Mouse (Mus musculus): ENCODE measurements around the gene Git2. TPM values are rescaled to one million over a fixed set of nuclear protein-coding genes. Genes with fewer than 3 reads are reported as not detected.

Git2 gene
- polyA plus RNA-seq, 1 experiment: 21.6 TPM

GRCm38 (mm10) chr5:114698044-114698746, 77.1 kb downstream of the Git2 start:
- H3K4me2 ChIP-seq (ENCODE audit: low read depth): no peak overlapping the region
- H3K36me3 ChIP-seq (ENCODE audit: control insufficient read depth, insufficient read depth): no peaks in the 10 kb centered on the region
- no peak overlapping the region for H3K4me3 ChIP-seq
- no peak overlapping the region for H3ac ChIP-seq (ENCODE audit: control insufficient read depth, insufficient read length)
- H3K27me3 ChIP-seq (ENCODE audit: control insufficient read depth, insufficient read depth, insufficient read length): peaks cover 13% of the 10 kb centered on the region
- H3K79me2 ChIP-seq (ENCODE audit: control insufficient read depth, insufficient read depth): no peaks in the 10 kb centered on the region
- no peak for TF ChIP-seq MAX (IDR thresholded peaks at IDR 0.05; ENCODE audit: low read depth)
- TF ChIP-seq SRF (IDR thresholded peaks at IDR 0.05; ENCODE audit: control insufficient read depth, insufficient read length, low read depth): no peak
- no peak for TF ChIP-seq TCF3 (IDR thresholded peaks at IDR 0.05; ENCODE audit: insufficient read length, low read depth)

- H3ac ChIP-seq (ENCODE audit: control insufficient read depth, insufficient read length): no peak overlapping the region
- H3K27me3 ChIP-seq (ENCODE audit: control insufficient read depth, insufficient read depth, insufficient read length): peaks cover 13% of the 10 kb centered on the region
- no peak overlapping the region for H3K4me3 ChIP-seq
- no peak overlapping the region for H3K4me2 ChIP-seq (ENCODE audit: low read depth)
- no peaks in the 10 kb centered on the region for H3K36me3 ChIP-seq (ENCODE audit: control insufficient read depth, insufficient read depth)
- TF ChIP-seq MAX (IDR thresholded peaks at IDR 0.05; ENCODE audit: low read depth): no peak
- TF ChIP-seq E2F4 (IDR thresholded peaks at IDR 0.05; ENCODE audit: insufficient read depth): no peak
- TF ChIP-seq POLR2AphosphoS2 (IDR thresholded peaks at IDR 0.05; ENCODE audit: insufficient read length, low read depth): no peak
- TF ChIP-seq SRF (IDR thresholded peaks at IDR 0.05; ENCODE audit: control insufficient read depth, insufficient read length, low read depth): no peak
- no peak for TF ChIP-seq POLR2A (IDR thresholded peaks at IDR 0.05; ENCODE audit: insufficient read length, low read depth)
- no peak for TF ChIP-seq TCF3 (IDR thresholded peaks at IDR 0.05; ENCODE audit: insufficient read length, low read depth)
- TF ChIP-seq MYOD1 (IDR thresholded peaks at IDR 0.05; ENCODE audit: control insufficient read depth in 1 of 3, insufficient read length in 2 of 3, low read depth in 2 of 3): no peak
- TF ChIP-seq CEBPB (IDR thresholded peaks at IDR 0.05; ENCODE audit: insufficient read depth, poor library complexity, severe bottlenecking): no peak
- TF ChIP-seq REST (IDR thresholded peaks at IDR 0.05; ENCODE audit: insufficient read depth, insufficient read length): no peak
- TF ChIP-seq TCF12 (IDR thresholded peaks at IDR 0.05; ENCODE audit: insufficient read depth, poor library complexity, severe bottlenecking): no peak
- no peak for TF ChIP-seq MYOG (IDR thresholded peaks at IDR 0.05; ENCODE audit: control insufficient read depth in 1 of 3, insufficient read depth in 1 of 3, insufficient read length in 2 of 3, low read depth in 2 of 3)
- no peak for TF ChIP-seq USF1 (IDR thresholded peaks at IDR 0.05; ENCODE audit: low read depth)
- no peaks in the 10 kb centered on the region for H3K79me2 ChIP-seq (ENCODE audit: control insufficient read depth, insufficient read depth)
These were observed 78.4 kb downstream of the Git2 start for GRCm38 (mm10) chr5:114696939-114697338.

GRCm38 (mm10) chr5:114695775-114696174, 79.5 kb downstream of the Git2 start:
- Histone ChIP-seq H3K4me2 (ENCODE audit: low read depth) (no peak overlapping the region), H3ac (ENCODE audit: control insufficient read depth, insufficient read length) (no peak overlapping the region), H3K27me3 (ENCODE audit: control insufficient read depth, insufficient read depth, insufficient read length) (peaks cover 13% of the 10 kb centered on the region), H3K36me3 (ENCODE audit: control insufficient read depth, insufficient read depth) (no peaks in the 10 kb centered on the region), H3K4me3 (no peak overlapping the region), H3K79me2 (ENCODE audit: control insufficient read depth, insufficient read depth) (no peaks in the 10 kb centered on the region)
- no peak for TF ChIP-seq SRF (IDR thresholded peaks at IDR 0.05; ENCODE audit: control insufficient read depth, insufficient read length, low read depth)
- TF ChIP-seq POLR2AphosphoS2 (IDR thresholded peaks at IDR 0.05; ENCODE audit: insufficient read length, low read depth): no peak
- TF ChIP-seq E2F4 (IDR thresholded peaks at IDR 0.05; ENCODE audit: insufficient read depth): no peak
- no peak for TF ChIP-seq TCF3 (IDR thresholded peaks at IDR 0.05; ENCODE audit: insufficient read length, low read depth)
- TF ChIP-seq MAX (IDR thresholded peaks at IDR 0.05; ENCODE audit: low read depth): no peak
- TF ChIP-seq TCF12 (IDR thresholded peaks at IDR 0.05; ENCODE audit: insufficient read depth, poor library complexity, severe bottlenecking): no peak
- no peak for TF ChIP-seq REST (IDR thresholded peaks at IDR 0.05; ENCODE audit: insufficient read depth, insufficient read length)
- TF ChIP-seq POLR2A (IDR thresholded peaks at IDR 0.05; ENCODE audit: insufficient read length, low read depth): no peak
- TF ChIP-seq MYOG (IDR thresholded peaks at IDR 0.05; ENCODE audit: control insufficient read depth in 1 of 3, insufficient read depth in 1 of 3, insufficient read length in 2 of 3, low read depth in 2 of 3): no peak
- no peak for TF ChIP-seq CEBPB (IDR thresholded peaks at IDR 0.05; ENCODE audit: insufficient read depth, poor library complexity, severe bottlenecking)
- no peak for TF ChIP-seq USF1 (IDR thresholded peaks at IDR 0.05; ENCODE audit: low read depth)
- TF ChIP-seq MYOD1 (IDR thresholded peaks at IDR 0.05; ENCODE audit: control insufficient read depth in 1 of 3, insufficient read length in 2 of 3, low read depth in 2 of 3): no peak

- Histone ChIP-seq H3K79me2 (ENCODE audit: control insufficient read depth, insufficient read depth) (no peaks in the 10 kb centered on the region), H3ac (ENCODE audit: control insufficient read depth, insufficient read length) (peak within 1 kb of the TSS; percentile 26), H3K4me3 (peak within 1 kb of the TSS; percentile 44), H3K27me3 (ENCODE audit: control insufficient read depth, insufficient read depth, insufficient read length) (peaks cover 13% of the 10 kb centered on the region), H3K4me2 (ENCODE audit: low read depth) (peak within 1 kb of the TSS; percentile 92), H3K36me3 (ENCODE audit: control insufficient read depth, insufficient read depth) (no peaks in the 10 kb centered on the region)
- TF ChIP-seq MAX (IDR thresholded peaks at IDR 0.05; ENCODE audit: low read depth) (no peak), E2F4 (IDR thresholded peaks at IDR 0.05; ENCODE audit: insufficient read depth) (peak; percentile 77), MYOD1 (IDR thresholded peaks at IDR 0.05; ENCODE audit: control insufficient read depth in 1 of 3, insufficient read length in 2 of 3, low read depth in 2 of 3) (peak in 2 of 3 experiments; percentile 27 to 56), MYOG (IDR thresholded peaks at IDR 0.05; ENCODE audit: control insufficient read depth in 1 of 3, insufficient read depth in 1 of 3, insufficient read length in 2 of 3, low read depth in 2 of 3) (peak in 1 of 3 experiments; percentile 30), CEBPB (IDR thresholded peaks at IDR 0.05; ENCODE audit: insufficient read depth, poor library complexity, severe bottlenecking) (no peak), POLR2A (IDR thresholded peaks at IDR 0.05; ENCODE audit: insufficient read length, low read depth) (peak; percentile 81), POLR2AphosphoS2 (IDR thresholded peaks at IDR 0.05; ENCODE audit: insufficient read length, low read depth) (peak; percentile 61), USF1 (IDR thresholded peaks at IDR 0.05; ENCODE audit: low read depth) (no peak), REST (IDR thresholded peaks at IDR 0.05; ENCODE audit: insufficient read depth, insufficient read length) (no peak)
These were observed 84.4 kb downstream of the Git2 start, which contains the start of gene Gltp for GRCm38 (mm10) chr5:114690633-114691567. Gltp (minus strand) TSS chr5:114690984.

All from myocyte (in vitro differentiated cells).